Mouse (Mus musculus) stomach, postnatal 0 days (tissue): ENCODE data around the gene Zbp1. TPM values are rescaled to one million over a fixed set of nuclear protein-coding genes. Genes with fewer than 3 reads are reported as not detected.

Experiments
- ATAC-seq: fragments of 200-750 bp; cut with Nextera tagmentation; 2 replicates; pipeline ENCODE4 v1.8.0; 2017; ENCODE audit not compliant: low FRiP score, low TSS enrichment
- DNase-seq: peaks from one replicate; pipeline ENCODE4 v3.0.0-alpha.2; 2016; ENCODE audit warnings: low spot score
- H3K27ac ChIP-seq: fragments of 300-500 bp; sonication (generic); replicated peaks from 2 replicates; pipeline ENCODE4 v1.5.1; 2014; ENCODE audit warnings: mild to moderate bottlenecking, control low read depth
- H3K27me3 ChIP-seq: fragments of 300-500 bp; sonication (generic); 2 replicates; pipeline ENCODE4 v1.6.1; 2014; ENCODE audit warnings: low read length; ENCODE audit not compliant: control insufficient read depth, insufficient read depth
- H3K36me3 ChIP-seq: fragments of 300-500 bp; sonication (generic); 2 replicates; pipeline ENCODE4 v1.6.1; 2014; ENCODE audit warnings: low read length, mixed read lengths; ENCODE audit not compliant: control insufficient read depth, insufficient read depth
- H3K4me1 ChIP-seq: fragments of 300-500 bp; sonication (generic); replicated peaks from 2 replicates; pipeline ENCODE4 v1.6.1; 2014; ENCODE audit warnings: antibody characterized with exemption; ENCODE audit not compliant: control insufficient read depth, insufficient read depth
- H3K4me2 ChIP-seq: fragments of 300-500 bp; sonication (generic); replicated peaks from 2 replicates; pipeline ENCODE4 v1.6.1; 2014; ENCODE audit warnings: low read depth, mild to moderate bottlenecking, control low read depth, moderate library complexity
- H3K4me3 ChIP-seq: fragments of 300-500 bp; sonication (generic); 2 replicates; pipeline ENCODE4 v1.5.1; 2014; ENCODE audit warnings: low read depth, low read length, control low read depth
- H3K9ac ChIP-seq: fragments of 300-500 bp; sonication (generic); 2 replicates; pipeline ENCODE4 v1.6.1; 2014; ENCODE audit warnings: mild to moderate bottlenecking, low read length, control low read depth, mixed read lengths
- H3K9me3 ChIP-seq: fragments of 300-500 bp; sonication (generic); 2 replicates; pipeline ENCODE4 v1.6.1; 2016; ENCODE audit warnings: low read length; ENCODE audit not compliant: control insufficient read depth
- CTCF ChIP-seq: IDR thresholded peaks from 2 replicates; pipeline ENCODE4 v1.5.1; 2016; ENCODE audit warnings: antibody characterized with exemption, low read depth, mild to moderate bottlenecking, moderate library complexity
- EP300 ChIP-seq: optimal IDR thresholded peaks from 2 replicates; pipeline ENCODE3; 2016; ENCODE audit warnings: antibody characterized with exemption
- WGBS: fragments of 180-500 bp; shearing (Covaris S2); extraction: QIAGEN DNeasy Blood & Tissue Kit; methylation state at CpG from one replicate; pipeline ENCODE4 v1.1.7; 2014; 5-methylcytosine and 5-hydroxymethylcytosine counted together
- polyA plus RNA-seq: library from polyadenylated mRNA; unstranded; fragments of >200 nt; fragmentation: Nextera tagmentation; extraction: Ambion mirVana; gene quantifications from 2 replicates; pipeline ENCODE4 v1.2.1, GENCODE M21; 2015

Zbp1 gene
- polyA plus RNA-seq, 1 experiment from 2014 or later: 5.0 TPM

DNA sequence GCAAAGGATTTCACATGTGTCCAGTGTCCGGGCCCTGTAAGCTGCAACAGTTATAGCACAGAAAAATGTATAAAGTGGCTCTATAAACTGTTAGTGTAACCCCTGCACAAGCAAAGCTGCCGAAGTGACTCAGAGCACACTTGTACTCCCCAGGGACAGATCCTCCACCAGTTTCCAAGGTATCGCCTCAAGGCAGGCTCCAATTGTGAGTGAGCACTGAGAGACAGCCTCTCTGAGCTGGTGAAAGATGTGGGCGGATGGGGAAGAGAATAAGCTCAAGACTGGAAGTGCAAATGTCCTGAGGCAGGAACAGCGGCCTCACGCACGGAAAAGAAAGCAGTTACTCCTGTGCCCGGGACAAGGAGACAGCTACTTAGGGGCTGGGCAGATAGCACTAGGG is 31.2 kb upstream of the Zbp1 start:
- no peak for TF ChIP-seq EP300
- no peak for TF ChIP-seq CTCF
- Histone ChIP-seq H3K4me1 (peaks cover 29% of the 10 kb centered on the region), H3K36me3 (no peaks in the 10 kb centered on the region), H3K9ac (no peak overlapping the region), H3K9me3 (no peaks in the 10 kb centered on the region), H3K4me3 (no peak overlapping the region), H3K4me2 (no peak overlapping the region), H3K27ac (no peak overlapping the region), H3K27me3 (no peaks in the 10 kb centered on the region)
- DNase-seq: no peak
- WGBS: 67% methylated on average over 8 of the region's 8 CpGs
- ATAC-seq: no peak

DNA sequence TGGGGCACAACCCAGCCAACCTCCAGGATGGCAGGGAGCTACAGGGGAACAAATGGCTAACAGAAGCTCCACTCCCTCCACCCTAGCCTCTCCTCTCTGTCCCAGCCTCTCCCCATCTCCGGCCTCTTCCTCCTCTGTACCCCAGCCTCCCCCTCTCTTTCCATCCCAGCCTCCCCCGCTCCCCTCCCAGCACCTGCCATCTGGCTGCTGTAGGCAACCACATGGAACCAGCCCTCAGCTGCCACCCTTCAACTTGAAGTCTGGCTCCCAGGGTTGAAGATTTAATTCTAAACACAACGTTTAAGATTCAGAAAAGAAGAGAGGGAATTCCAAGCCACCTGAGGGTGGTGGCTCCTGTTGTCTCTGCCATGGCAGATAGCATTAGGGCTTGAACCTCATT is 30.7 kb upstream of the Zbp1 start:
- Histone ChIP-seq H3K9me3 (no peaks in the 10 kb centered on the region), H3K27ac (no peak overlapping the region), H3K4me1 (peaks cover 23% of the 10 kb centered on the region), H3K4me2 (no peak overlapping the region), H3K36me3 (no peaks in the 10 kb centered on the region), H3K9ac (no peak overlapping the region), H3K4me3 (no peak overlapping the region), H3K27me3 (no peaks in the 10 kb centered on the region)
- TF ChIP-seq CTCF: no peak
- no peak for TF ChIP-seq EP300
- ATAC-seq (no peak), DNase-seq (no peak)
- WGBS: 71% methylated on average over 3 of the region's 3 CpGs

DNA sequence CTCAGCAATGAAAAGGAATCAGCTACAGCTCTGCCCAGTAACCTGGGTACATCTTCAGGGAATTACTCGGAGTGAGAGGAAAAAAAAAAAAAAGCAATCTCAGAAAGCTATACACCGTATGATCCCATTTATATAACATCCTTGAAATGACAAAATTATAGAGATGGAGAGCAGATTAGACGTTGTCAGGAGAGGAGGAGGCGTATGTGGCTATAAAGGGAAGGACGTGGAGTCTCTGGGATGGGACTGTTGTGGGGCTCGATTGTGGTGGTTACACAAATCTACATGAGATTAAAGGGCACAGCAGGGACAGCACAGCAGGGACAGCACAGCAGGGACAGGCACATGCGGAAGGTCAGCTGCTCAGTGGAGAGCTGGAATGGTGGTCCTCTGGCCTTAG is 30.1 kb upstream of the Zbp1 start:
- H3K4me1 ChIP-seq: peaks cover 17% of the 10 kb centered on the region
- TF ChIP-seq EP300: no peak
- no peak for TF ChIP-seq CTCF

DNA sequence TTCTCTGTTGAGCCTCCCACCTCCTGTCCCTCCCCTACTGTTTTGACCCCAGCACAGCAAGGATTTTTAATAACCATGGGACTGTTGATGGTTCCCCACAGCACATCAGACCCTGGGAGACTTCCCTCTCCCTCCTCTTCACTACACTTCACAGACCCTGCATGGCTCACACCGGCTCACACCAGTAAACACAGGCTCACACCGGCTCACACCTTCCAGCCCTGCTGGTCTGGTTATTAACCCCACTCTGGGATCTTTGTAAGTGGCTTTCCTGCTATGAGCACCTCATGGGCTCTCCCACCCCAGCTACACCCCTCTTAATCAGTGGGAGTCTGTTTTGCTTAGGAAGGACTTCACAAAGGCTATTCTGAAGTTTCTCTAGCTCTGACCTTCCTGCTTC is 29.2 kb upstream of the Zbp1 start:
- ATAC-seq (0 out of 2 replicates have a peak, but pooled peaks have one; percentile 5), DNase-seq (no peak)
- H3K4me3 ChIP-seq: no peak overlapping the region
- H3K9ac ChIP-seq: no peak overlapping the region
- no peak for TF ChIP-seq CTCF
- TF ChIP-seq EP300: no peak
- 27% methylated on average over 2 of the region's 2 CpGs for WGBS
- peaks cover 17% of the 10 kb centered on the region for H3K4me1 ChIP-seq
- no peaks in the 10 kb centered on the region for H3K9me3 ChIP-seq
- H3K27ac ChIP-seq: 0 out of 2 replicates have a peak overlapping the region, but pooled peaks have one; percentile 49
- no peaks in the 10 kb centered on the region for H3K27me3 ChIP-seq
- no peak overlapping the region for H3K4me2 ChIP-seq
- H3K36me3 ChIP-seq: no peaks in the 10 kb centered on the region

More for the DNA sequence above, 30.1 kb upstream of the Zbp1 start:
- H3K27ac ChIP-seq: no peak overlapping the region
- 82% methylated on average over 7 of the region's 7 CpGs for WGBS
- H3K4me3 ChIP-seq: no peak overlapping the region
- H3K4me2 ChIP-seq: no peak overlapping the region
- no peaks in the 10 kb centered on the region for H3K9me3 ChIP-seq
- ATAC-seq (no peak), DNase-seq (no peak)
- no peaks in the 10 kb centered on the region for H3K36me3 ChIP-seq
- H3K9ac ChIP-seq: no peak overlapping the region
- H3K27me3 ChIP-seq: no peaks in the 10 kb centered on the region

DNA sequence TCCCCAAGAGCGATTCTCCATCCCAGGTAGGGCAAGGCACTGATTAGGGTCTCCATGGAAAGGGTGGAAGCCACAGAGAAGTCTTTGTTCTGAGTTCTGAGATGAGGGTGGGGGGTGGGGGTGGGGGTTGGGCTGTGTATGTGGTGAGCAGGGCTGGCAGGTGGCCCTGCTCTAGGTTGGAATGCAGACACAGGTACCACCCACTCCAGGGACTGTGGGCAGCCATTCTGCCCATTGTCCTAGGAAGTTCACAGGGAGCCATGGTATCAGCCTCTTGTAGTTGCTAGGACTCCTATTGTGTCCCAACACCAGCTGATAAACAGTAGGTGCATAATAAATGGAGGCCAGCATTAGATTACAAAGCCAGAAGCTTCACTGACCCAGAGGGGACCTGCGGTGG is 28.5 kb upstream of the Zbp1 start:
- H3K4me2 ChIP-seq: no peak overlapping the region
- no peaks in the 10 kb centered on the region for H3K27me3 ChIP-seq
- DNase-seq (no peak), ATAC-seq (no peak; the same call in 1 of the 2 replicates)
- H3K27ac ChIP-seq: no peak overlapping the region
- H3K9ac ChIP-seq: no peak overlapping the region
- no peak overlapping the region for H3K4me3 ChIP-seq
- TF ChIP-seq EP300: no peak
- no peak for TF ChIP-seq CTCF
- H3K9me3 ChIP-seq: no peaks in the 10 kb centered on the region
- H3K4me1 ChIP-seq: peaks cover 15% of the 10 kb centered on the region
- H3K36me3 ChIP-seq: no peaks in the 10 kb centered on the region
- WGBS: 46% methylated on average over 2 of the region's 2 CpGs

DNA sequence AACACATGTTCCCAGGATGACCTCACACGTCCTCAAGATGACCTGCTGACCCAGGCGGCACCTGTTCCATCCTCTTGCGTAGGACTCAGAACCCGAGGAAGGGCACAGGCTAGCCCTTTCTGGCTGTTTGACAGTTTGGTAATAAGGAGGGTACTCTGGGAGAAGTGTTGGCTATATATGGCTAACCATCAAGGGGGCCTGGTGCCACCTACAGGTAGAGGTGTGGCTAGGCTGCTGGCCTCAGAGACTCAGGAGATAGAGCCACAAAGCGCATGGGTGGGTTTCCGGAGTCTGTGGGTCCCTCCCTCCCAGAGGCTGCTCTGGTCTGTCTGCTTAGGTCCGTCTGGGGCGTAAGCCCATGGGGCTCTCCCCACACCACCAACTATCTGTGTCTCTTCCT is 28.0 kb upstream of the Zbp1 start:
- WGBS: 61% methylated on average over 8 of the region's 8 CpGs
- ATAC-seq (peak; percentile 8; the same call in 1 of the 2 replicates), DNase-seq (no peak)
- no peaks in the 10 kb centered on the region for H3K27me3 ChIP-seq
- peaks cover 11% of the 10 kb centered on the region for H3K4me1 ChIP-seq
- H3K4me3 ChIP-seq: no peak overlapping the region
- no peak overlapping the region for H3K4me2 ChIP-seq
- no peaks in the 10 kb centered on the region for H3K9me3 ChIP-seq
- H3K36me3 ChIP-seq: no peaks in the 10 kb centered on the region
- H3K9ac ChIP-seq: no peak overlapping the region
- TF ChIP-seq CTCF: peak; percentile 50
- TF ChIP-seq EP300: no peak
- no peak overlapping the region for H3K27ac ChIP-seq
